Mouse (Mus musculus): ENCODE results near the gene Fam160a1.

GRCm38 (mm10) chr3:85618885-85619284 lies 198.2 kb downstream of the Fam160a1 start:
- TF ChIP-seq CTCF (conservative IDR thresholded peaks at IDR 0.05; ENCODE audit: low read length): peak; percentile 21
- TF ChIP-seq POU5F1 (IDR thresholded peaks at IDR 0.05; ENCODE audit: borderline replicate concordance, low read length): no peak
